Mouse (Mus musculus): ENCODE measurements around the gene Rfwd3. TPM values are rescaled to one million over a fixed set of nuclear protein-coding genes. Genes with fewer than 3 reads are reported as not detected.
"Not testable (repeated sequence)": the region's sequence is repeated elsewhere in the genome, so short reads cannot be mapped to it uniquely, and the experiment has no call there.

The Rfwd3 gene
- polyA plus RNA-seq, 1 experiment from 2014 or later: 45.2 TPM

DNA sequence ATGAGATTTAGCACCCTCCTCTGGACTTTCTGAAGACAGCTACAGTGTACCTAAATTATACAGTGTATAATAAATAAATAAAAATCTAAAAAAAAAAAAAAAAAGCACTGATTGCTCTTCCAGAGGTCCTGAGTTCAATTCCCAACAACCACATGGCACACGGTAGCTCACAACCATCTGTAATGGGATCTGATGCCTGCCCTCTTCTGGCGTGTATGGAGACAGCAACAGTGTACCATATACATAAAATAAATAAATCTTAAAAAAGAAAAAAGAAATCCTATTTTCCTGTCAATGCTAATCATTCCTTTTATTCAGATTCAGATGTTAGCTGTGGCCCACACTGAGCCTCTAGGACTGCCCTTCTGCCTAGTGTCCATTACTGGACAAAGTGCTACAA is 31.7 kb downstream of the Rfwd3 start:
- Histone ChIP-seq H3K4me2 (no peak overlapping the region), H3K36me3 (peaks cover 9% of the 10 kb centered on the region), H3K27ac (no peak overlapping the region), H3K9me3 (no peaks in the 10 kb centered on the region; the same call in 1 of the 2 replicates), H3K4me3 (replicated peaks) (no peak overlapping the region), H3K27me3 (replicated peaks) (no peaks in the 10 kb centered on the region), H3K9ac (no peak overlapping the region), H3K4me1 (no peaks in the 10 kb centered on the region)
- no peak for ATAC-seq (ENCODE audit: insufficient read depth, low FRiP score, low read depth)
- 76% methylated on average over 2 of the region's 2 CpGs for WGBS

GRCm38 (mm10) chr8:111266161-111266560 is 33.9 kb downstream of the Rfwd3 start:
- not testable (repeated sequence) for H3K27me3 ChIP-seq (replicated peaks); H3K9ac ChIP-seq; H3K36me3 ChIP-seq; H3K9me3 ChIP-seq; H3K4me3 ChIP-seq (replicated peaks); H3K27ac ChIP-seq; ATAC-seq (ENCODE audit: insufficient read depth, low FRiP score, low read depth); H3K4me1 ChIP-seq; H3K4me2 ChIP-seq
- WGBS: 71% methylated on average over 7 of the region's 7 CpGs

GRCm38 (mm10) chr8:111264693-111265220 is 35.3 kb downstream of the Rfwd3 start:
- Histone ChIP-seq H3K27ac (no peak overlapping the region), H3K36me3 (no peaks in the 10 kb centered on the region), H3K9me3 (no peaks in the 10 kb centered on the region; the same call in 1 of the 2 replicates), H3K9ac (no peak overlapping the region), H3K4me2 (no peak overlapping the region), H3K27me3 (replicated peaks) (no peaks in the 10 kb centered on the region), H3K4me1 (no peaks in the 10 kb centered on the region), H3K4me3 (replicated peaks) (no peak overlapping the region)
- ATAC-seq (ENCODE audit: insufficient read depth, low FRiP score, low read depth): no peak
- WGBS: 80% methylated on average over 2 of the region's 2 CpGs

GRCm38 (mm10) chr8:111261981-111262381 is 38.0 kb downstream of the Rfwd3 start:
- Histone ChIP-seq H3K27me3 (replicated peaks) (no peaks in the 10 kb centered on the region), H3K36me3 (no peaks in the 10 kb centered on the region), H3K4me2 (no peak overlapping the region), H3K4me1 (peaks cover 6% of the 10 kb centered on the region; the same call in 1 of the 2 replicates), H3K9ac (no peak overlapping the region), H3K4me3 (replicated peaks) (no peak overlapping the region), H3K9me3 (no peaks in the 10 kb centered on the region; the same call in 1 of the 2 replicates), H3K27ac (no peak overlapping the region)
- WGBS: 50% methylated on average over 4 of the region's 4 CpGs
- no peak for ATAC-seq (ENCODE audit: insufficient read depth, low FRiP score, low read depth)

GRCm38 (mm10) chr8:111260251-111260650 is 39.8 kb downstream of the Rfwd3 start:
- H3K4me3 ChIP-seq (replicated peaks): no peak overlapping the region
- H3K9ac ChIP-seq: no peak overlapping the region
- H3K4me2 ChIP-seq: no peak overlapping the region
- H3K27ac ChIP-seq: no peak overlapping the region
- H3K27me3 ChIP-seq (replicated peaks): no peaks in the 10 kb centered on the region
- H3K4me1 ChIP-seq: peaks cover 6% of the 10 kb centered on the region; the same call in 1 of the 2 replicates
- H3K36me3 ChIP-seq: 0 out of 2 replicates have a peak, but pooled peaks cover 2% of the 10 kb centered on the region
- ATAC-seq (ENCODE audit: insufficient read depth, low FRiP score, low read depth): no peak
- no peaks in the 10 kb centered on the region for H3K9me3 ChIP-seq
- 93% methylated on average over 5 of the region's 5 CpGs for WGBS

DNA sequence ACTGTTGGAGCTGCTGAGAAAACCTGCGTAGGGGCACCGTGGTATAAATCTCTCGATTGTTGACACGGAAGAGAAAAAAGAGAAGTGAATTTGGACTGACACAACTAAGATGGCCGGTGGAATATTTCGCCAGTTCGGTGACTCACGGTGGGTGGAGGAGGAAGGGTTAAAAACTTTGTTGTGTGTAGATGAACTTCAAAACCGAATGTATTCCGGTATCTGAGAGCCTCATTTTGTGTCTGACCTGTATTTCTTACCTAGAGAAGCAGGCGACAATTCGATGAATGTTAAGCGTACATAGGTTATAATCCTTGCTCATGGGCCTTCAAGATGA is 40.6 kb downstream of the Rfwd3 start:
- ATAC-seq (ENCODE audit: insufficient read depth, low FRiP score, low read depth): peak; percentile 1; the same call in 1 of the 2 replicates
- WGBS: 9% methylated on average over 13 of the region's 13 CpGs
- Histone ChIP-seq H3K36me3 (0 out of 2 replicates have a peak, but pooled peaks cover 4% of the 10 kb centered on the region), H3K4me3 (replicated peaks) (peak overlapping the region; percentile 89), H3K27ac (peak overlapping the region; percentile 99), H3K9me3 (no peaks in the 10 kb centered on the region), H3K9ac (peak overlapping the region; percentile 42; the same call in 1 of the 2 replicates), H3K27me3 (replicated peaks) (no peaks in the 10 kb centered on the region), H3K4me1 (peaks cover 6% of the 10 kb centered on the region; the same call in 1 of the 2 replicates), H3K4me2 (peak overlapping the region; percentile 51)

- under 1% methylated on average over 75 of the region's 76 CpGs for WGBS
- peak within 1 kb of the TSS; percentile 96 for H3K9ac ChIP-seq
- H3K9me3 ChIP-seq: no peaks in the 10 kb centered on the region
- H3K4me1 ChIP-seq: peaks cover 6% of the 10 kb centered on the region; the same call in 1 of the 2 replicates
- peak within 1 kb of the TSS; percentile 89 for H3K4me3 ChIP-seq (replicated peaks)
- ATAC-seq (ENCODE audit: insufficient read depth, low FRiP score, low read depth): peak; percentile 95
- H3K27ac ChIP-seq: peak within 1 kb of the TSS; percentile 99
- 0 out of 2 replicates have a peak, but pooled peaks cover 4% of the 10 kb centered on the region for H3K36me3 ChIP-seq
- H3K4me2 ChIP-seq: peak within 1 kb of the TSS; percentile 51
- H3K27me3 ChIP-seq (replicated peaks): no peaks in the 10 kb centered on the region
Measured at GRCm38 (mm10) chr8:111258631-111259407, 41.2 kb downstream of the Rfwd3 start, which contains the start of gene Glg1. Glg1 (minus strand) TSS chr8:111259216.

- WGBS: under 1% methylated on average over 26 of the region's 26 CpGs
- peak; percentile 20; the same call in 1 of the 2 replicates for ATAC-seq (ENCODE audit: insufficient read depth, low FRiP score, low read depth)
- no peaks in the 10 kb centered on the region for H3K27me3 ChIP-seq (replicated peaks)
Measured at GRCm38 (mm10) chr8:111258010-111258630, 41.9 kb downstream of the Rfwd3 start.

GRCm38 (mm10) chr8:111252487-111253112 is 47.4 kb downstream of the Rfwd3 start:
- Histone ChIP-seq H3K27me3 (replicated peaks) (no peaks in the 10 kb centered on the region), H3K9ac (no peak overlapping the region), H3K27ac (no peak overlapping the region), H3K36me3 (0 out of 2 replicates have a peak, but pooled peaks cover 4% of the 10 kb centered on the region), H3K4me3 (replicated peaks) (no peak overlapping the region), H3K4me1 (peaks cover 4% of the 10 kb centered on the region; the same call in 1 of the 2 replicates), H3K9me3 (no peaks in the 10 kb centered on the region), H3K4me2 (no peak overlapping the region)
- 65% methylated on average over 4 of the region's 4 CpGs for WGBS
- peak; percentile 31; the same call in 1 of the 2 replicates for ATAC-seq (ENCODE audit: insufficient read depth, low FRiP score, low read depth)

More at GRCm38 (mm10) chr8:111258010-111258630, 41.9 kb downstream of the Rfwd3 start:
- Histone ChIP-seq H3K9ac (peak overlapping the region; percentile 96), H3K4me1 (peaks cover 6% of the 10 kb centered on the region; the same call in 1 of the 2 replicates), H3K9me3 (no peaks in the 10 kb centered on the region), H3K36me3 (0 out of 2 replicates have a peak, but pooled peaks cover 4% of the 10 kb centered on the region), H3K4me3 (replicated peaks) (peak overlapping the region; percentile 89), H3K4me2 (peak overlapping the region; percentile 51), H3K27ac (peak overlapping the region; percentile 99)

DNA sequence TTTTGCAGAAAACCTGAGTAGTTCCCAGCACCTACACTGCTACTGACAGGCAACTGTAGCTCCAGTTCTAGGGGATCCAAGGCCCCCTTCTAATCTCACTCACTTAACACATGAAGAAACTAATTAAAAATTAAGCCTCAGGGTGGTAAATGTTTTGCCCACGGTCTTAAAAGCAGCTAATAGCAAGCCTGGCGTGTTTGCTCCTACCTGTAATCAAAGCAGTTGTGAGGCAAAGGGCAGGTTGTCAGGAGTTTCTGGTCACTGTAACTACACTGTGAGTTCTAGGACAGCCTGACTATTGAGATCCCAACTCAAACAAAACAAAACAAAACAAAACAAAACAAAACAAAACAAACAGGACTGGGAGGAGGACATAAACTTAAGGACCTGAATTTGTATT is 49.9 kb downstream of the Rfwd3 start:
- Histone ChIP-seq H3K27me3 (replicated peaks) (no peaks in the 10 kb centered on the region), H3K4me1 (no peaks in the 10 kb centered on the region), H3K27ac (no peak overlapping the region), H3K4me2 (no peak overlapping the region), H3K36me3 (0 out of 2 replicates have a peak, but pooled peaks cover 1% of the 10 kb centered on the region), H3K4me3 (replicated peaks) (no peak overlapping the region), H3K9me3 (no peaks in the 10 kb centered on the region), H3K9ac (no peak overlapping the region)
- 69% methylated on average over 2 of the region's 2 CpGs for WGBS
- ATAC-seq (ENCODE audit: insufficient read depth, low FRiP score, low read depth): no peak

GRCm38 (mm10) chr8:111248136-111248535 is 51.9 kb downstream of the Rfwd3 start:
- no peak overlapping the region for H3K27ac ChIP-seq
- H3K27me3 ChIP-seq (replicated peaks): no peaks in the 10 kb centered on the region
- no peaks in the 10 kb centered on the region for H3K9me3 ChIP-seq
- no peak overlapping the region for H3K4me3 ChIP-seq (replicated peaks)
- no peak overlapping the region for H3K9ac ChIP-seq
- no peaks in the 10 kb centered on the region for H3K36me3 ChIP-seq
- no peak for ATAC-seq (ENCODE audit: insufficient read depth, low FRiP score, low read depth)
- no peaks in the 10 kb centered on the region for H3K4me1 ChIP-seq
- H3K4me2 ChIP-seq: no peak overlapping the region

Data from stomach, embryonic 15.5 days (tissue).